Mouse (Mus musculus) neural tube, embryonic 10.5 days (tissue): Measurements from ENCODE around the gene Ip6k1.

Experiments
- DNase-seq: peaks from one replicate; pipeline ENCODE4 v3.0.0-alpha.2; 2017; ENCODE audit warnings: low spot score; ENCODE audit errors: extremely low spot score

Gene Ip6k1

DNA sequence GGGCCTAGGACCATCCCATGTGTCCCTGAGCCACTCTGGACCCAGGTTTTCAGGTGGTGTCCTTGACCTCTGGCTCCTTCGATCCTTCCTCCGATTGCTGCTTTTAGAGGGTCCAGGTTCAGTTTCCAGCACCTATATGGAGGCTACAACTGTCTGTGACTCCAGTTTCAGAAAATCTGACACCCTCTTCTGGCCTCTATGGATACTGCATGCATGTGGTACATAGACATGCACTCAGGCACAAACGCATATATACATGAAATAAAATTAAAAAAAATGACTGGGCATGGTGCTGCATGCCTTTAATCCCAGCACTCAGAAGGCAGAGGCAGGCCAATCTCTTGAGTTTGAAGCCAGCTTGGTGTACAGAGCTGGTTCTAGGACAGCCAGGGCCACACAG, 25.6 kb downstream of the Ip6k1 start:
- no peak for DNase-seq

DNA sequence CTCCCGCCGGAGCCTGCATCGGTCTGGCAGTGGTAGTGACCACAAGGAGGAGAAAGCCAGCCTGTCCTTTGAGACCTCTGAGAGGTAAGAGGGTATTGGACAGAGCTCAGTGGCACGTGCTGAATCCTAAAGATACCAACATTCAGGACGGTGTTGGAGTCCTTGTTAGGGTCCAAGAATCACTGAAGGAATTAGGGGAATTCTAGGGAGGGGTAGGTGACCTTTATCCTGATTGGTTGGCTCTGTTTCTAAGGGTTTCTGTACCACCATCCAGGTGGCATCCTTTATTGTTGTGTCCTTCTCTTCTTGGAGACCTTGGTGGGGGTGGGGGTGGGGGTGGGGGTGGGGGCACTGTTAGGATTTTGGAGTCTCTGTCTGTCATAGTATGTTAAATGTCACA, 29.8 kb downstream of the Ip6k1 start:
- DNase-seq, result no peak

- no peak for DNase-seq
These were observed 33.2 kb downstream of the Ip6k1 start for GRCm38 (mm10) chr9:108035331-108036156.

GRCm38 (mm10) chr9:108044751-108045492, 42.6 kb downstream of the Ip6k1 start:
- no peak for DNase-seq

DNA sequence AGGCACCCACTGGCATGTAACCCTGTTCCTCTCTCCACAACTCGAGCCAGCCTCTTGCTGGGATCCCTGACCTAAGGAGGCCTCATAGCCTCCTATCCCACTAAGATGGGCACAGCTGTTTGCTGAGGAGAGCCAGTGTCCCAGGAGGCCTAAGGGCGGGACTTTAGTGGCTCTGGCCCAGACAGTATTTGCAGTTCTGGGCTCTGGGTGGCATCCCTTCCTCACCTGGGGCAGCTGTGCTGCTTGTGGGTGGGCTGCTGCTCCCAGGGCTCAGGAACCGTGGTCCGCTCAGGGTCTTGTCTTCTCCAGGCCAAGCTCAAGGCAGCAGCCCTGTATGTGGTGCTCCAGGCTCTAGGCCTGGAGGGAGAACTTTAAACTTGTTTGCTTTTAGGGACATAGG, 44.3 kb downstream of the Ip6k1 start:
- no peak for DNase-seq

DNA sequence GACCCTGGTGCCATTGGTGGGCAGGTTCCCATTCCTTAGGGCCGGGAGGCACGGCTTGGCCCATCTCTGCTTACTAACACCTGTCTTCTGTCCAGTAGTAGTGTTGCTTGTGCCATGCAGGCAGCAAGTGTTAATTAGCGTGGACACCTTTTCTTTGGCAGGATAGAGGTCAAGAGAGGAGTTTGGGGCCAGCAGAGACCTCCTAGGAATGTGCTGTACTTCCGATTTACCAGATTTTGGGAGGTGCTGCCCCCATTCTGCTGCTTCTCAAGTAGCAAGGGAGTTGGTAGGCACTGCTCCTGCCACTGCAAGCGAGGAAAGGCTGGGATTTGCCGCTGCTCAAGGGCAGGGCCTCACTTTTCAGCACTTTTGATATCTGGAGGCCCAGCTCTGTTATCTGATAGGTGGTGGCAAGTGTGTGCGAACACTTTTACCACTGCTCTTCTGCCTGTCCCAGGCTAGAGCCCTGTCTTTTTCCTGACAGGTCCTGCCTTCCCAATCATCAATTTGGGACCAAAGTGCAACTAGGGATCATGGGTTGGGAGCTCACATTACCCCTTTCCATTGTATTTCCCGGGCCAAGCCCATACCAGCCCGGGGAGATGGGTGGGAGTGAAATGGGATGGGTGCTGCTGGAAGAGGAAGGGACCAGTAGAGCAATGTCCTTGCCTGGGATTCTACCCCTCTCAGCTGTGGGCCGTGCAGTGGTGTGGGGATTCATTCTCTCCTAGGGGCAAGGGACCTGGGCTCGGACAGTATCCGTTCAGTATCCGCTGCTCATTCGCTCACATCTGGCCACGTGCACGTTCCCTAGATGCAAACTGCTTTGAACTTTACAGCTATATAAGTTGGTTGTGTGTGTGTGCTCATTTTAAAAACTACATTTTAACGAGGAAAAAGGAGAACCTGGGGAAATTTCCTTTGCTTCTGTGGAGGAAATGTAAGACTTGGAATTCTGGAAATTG, 45.6 kb downstream of the Ip6k1 start:
- DNase-seq, result no peak

GRCm38 (mm10) chr9:108048566-108048955, 46.3 kb downstream of the Ip6k1 start:
- no peak for DNase-seq

- DNase-seq, result peak; percentile 91
These were observed 46.7 kb downstream of the Ip6k1 start, which contains the start of gene Gmppb for GRCm38 (mm10) chr9:108049016-108049455. Gmppb (plus strand) TSS chr9:108049242.

- no peak for DNase-seq
These were observed 47.4 kb downstream of the Ip6k1 start for GRCm38 (mm10) chr9:108049561-108050251.

GRCm38 (mm10) chr9:108051184-108051930, 49.1 kb downstream of the Ip6k1 start:
- DNase-seq, result no peak

DNA sequence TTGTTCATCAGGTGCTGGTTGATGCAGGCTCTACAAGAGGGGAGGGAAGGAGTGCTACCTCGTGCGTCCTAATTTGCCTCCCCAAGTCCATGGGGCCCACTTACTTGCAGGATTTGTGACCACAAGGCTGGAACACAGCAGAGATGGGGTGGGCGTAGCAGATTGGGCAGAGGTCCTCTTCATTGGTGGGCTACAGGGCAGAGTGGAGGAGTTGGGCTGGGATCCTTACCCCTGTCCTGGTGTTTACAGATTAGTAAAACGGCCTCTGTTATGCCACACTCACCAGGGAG, 49.6 kb downstream of the Ip6k1 start:
- DNase-seq, result no peak

DNA sequence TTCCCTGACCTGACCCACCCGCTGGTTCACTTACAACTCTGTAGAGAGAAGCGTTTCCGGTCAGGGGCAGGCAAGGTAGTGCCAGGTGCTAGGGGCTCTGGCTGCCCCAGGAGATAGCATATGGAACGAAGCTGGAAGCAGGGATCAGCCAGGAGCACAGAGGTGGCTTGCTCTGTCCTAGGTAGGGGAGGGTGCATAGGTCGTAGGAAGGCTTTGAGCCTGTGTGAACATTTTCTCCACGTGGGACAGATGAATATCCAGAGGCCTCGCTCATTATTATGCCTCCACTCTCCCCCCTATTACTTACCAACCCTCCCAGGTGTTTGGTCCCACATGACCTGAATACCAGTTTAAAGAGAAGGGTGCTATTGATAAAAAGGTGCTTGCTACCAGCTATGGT, 50.1 kb downstream of the Ip6k1 start:
- DNase-seq, result no peak

GRCm38 (mm10) chr9:108052885-108053664, 50.8 kb downstream of the Ip6k1 start, which contains the start of gene Amigo3:
Amigo3 (plus strand) TSS chr9:108053159.
- peak; percentile 93 for DNase-seq

DNA sequence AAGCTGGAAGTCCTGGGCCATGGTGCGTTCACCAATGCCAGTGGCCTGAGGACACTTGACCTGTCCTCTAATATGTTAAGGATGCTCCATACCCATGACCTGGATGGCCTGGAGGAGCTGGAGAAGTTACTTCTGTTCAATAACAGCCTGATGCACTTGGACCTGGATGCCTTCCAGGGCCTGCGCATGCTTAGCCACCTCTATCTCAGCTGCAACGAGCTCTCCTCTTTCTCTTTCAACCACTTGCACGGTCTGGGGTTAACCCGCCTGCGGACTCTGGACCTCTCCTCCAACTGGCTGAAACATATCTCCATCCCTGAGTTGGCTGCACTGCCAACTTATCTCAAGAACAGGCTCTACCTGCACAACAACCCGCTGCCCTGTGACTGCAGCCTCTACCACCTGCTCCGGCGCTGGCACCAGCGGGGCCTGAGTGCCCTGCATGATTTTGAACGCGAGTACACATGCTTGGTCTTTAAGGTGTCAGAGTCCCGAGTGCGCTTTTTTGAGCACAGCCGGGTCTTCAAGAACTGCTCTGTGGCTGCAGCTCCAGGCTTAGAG, 51.4 kb downstream of the Ip6k1 start:
- no peak for DNase-seq

- DNase-seq, result no peak
These were observed 52.2 kb downstream of the Ip6k1 start for GRCm38 (mm10) chr9:108054331-108055040.

DNA sequence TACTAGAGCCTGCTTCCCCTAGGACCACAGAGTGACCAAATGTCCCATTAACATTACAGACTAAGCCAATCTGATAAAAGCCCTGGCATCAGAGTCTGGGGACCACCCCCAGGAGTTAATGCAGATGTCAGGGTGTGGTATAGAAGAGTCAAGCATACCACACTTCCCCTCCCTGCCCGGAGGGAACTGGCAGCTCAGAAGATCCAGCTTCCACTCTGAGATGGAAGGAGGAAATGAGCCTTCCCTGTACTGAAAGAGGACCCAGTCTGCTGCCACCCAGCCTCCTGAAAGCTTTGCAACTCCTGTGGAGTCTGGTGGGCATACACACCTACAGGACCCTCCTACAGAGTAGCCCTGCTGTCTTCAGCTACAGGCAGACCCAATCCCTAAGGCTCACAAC, 52.8 kb downstream of the Ip6k1 start:
- DNase-seq, result no peak

DNA sequence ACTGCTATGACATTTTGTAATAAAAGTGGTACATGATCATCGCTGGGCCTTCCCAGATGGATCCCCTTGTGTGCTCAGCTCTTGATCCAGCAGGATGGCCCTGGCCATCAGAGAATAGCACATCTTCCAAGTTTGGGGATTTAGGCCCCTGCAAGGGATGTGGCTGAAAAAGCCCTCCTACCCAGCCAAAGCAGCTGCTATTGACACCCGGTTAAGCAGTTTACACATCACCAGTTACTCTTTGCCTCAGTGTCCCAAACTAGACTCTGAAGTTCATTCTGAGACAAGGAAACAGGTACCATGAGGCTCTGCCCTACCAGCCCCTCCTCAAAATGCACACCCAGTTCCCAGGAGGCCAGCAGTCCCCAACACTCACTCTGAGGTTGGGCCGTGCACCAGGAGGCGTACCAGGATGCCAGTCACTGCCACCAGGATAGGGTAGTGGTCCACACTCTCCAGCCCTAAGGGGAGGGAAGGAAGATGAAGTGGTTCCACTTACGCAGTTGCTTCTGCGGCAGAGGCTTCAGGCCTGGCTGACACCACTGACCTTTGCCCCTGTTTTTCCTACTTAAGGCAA, 53.4 kb downstream of the Ip6k1 start:
- no peak for DNase-seq
